Mouse (Mus musculus) macrophage (primary cell): ENCODE data around the gene Rpgrip1l. TPM values are rescaled to one million over a fixed set of nuclear protein-coding genes. Genes with fewer than 3 reads are reported as not detected.

Source experiments
- H3K27ac ChIP-seq: fragments of 350-480 bp; formaldehyde crosslinking; 2 replicates; pipeline ENCODE4 v1.9.0; 2021
- H3K36me3 ChIP-seq: fragments of 350-480 bp; formaldehyde crosslinking; 2 replicates; pipeline ENCODE4 v1.9.0; 2021; ENCODE audit errors: inconsistent target
- H3K4me3 ChIP-seq: fragments of 350-480 bp; formaldehyde crosslinking; 2 replicates; pipeline ENCODE4 v1.9.0; 2021; ENCODE audit errors: inconsistent target
- H3K79me2 ChIP-seq: fragments of 350-480 bp; formaldehyde crosslinking; 2 replicates; pipeline ENCODE4 v1.9.0; 2021; ENCODE audit errors: inconsistent target
- WGBS: methylation state at CpG from one replicate; pipeline ENCODE4 v1.1.7; 2026; ENCODE audit warnings: inconsistent platforms; ENCODE audit not compliant: missing documents; 5-methylcytosine and 5-hydroxymethylcytosine counted together
- polyA plus RNA-seq: library from polyadenylated mRNA; stranded (reverse); fragments of 250-400 nt; gene quantifications from 3 replicates; pipeline ENCODE4 v1.2.4, GENCODE M21; 2018; ENCODE audit warnings: inconsistent platforms
- total RNA-seq, 78 experiments: library from RNA; depleted of rRNA; stranded (reverse); fragments of 250-400 nt; gene quantifications; 1 replicate in 9 of 78; 2 replicates in 24 of 78; 3 replicates in 43 of 78; 4 replicates in 2 of 78; pipeline ENCODE4 v1.2.4; 2018; ENCODE audit warnings: inconsistent platforms in 56 of 78

Rpgrip1l gene
- total RNA-seq (2018; cell fraction: chromatin; rRNA removed), result 10 to 100 TPM in 23 of 26 experiments, 1 to 10 TPM in 3; 3.4 to 34.9 (median 17.1) TPM
- 1 to 10 TPM; 2.0 to 6.8 (median 3.4) TPM for total RNA-seq (2018; cell fraction: cytosol; rRNA removed)
- total RNA-seq (2018; cell fraction: nucleus; rRNA removed), result 10 to 100 TPM in 14 of 26 experiments, 1 to 10 TPM in 12; 2.3 to 22.6 (median 10.5) TPM
- 1.9 to 4.1 TPM (median 2.3 TPM) in 3 replicates for polyA plus RNA-seq

DNA sequence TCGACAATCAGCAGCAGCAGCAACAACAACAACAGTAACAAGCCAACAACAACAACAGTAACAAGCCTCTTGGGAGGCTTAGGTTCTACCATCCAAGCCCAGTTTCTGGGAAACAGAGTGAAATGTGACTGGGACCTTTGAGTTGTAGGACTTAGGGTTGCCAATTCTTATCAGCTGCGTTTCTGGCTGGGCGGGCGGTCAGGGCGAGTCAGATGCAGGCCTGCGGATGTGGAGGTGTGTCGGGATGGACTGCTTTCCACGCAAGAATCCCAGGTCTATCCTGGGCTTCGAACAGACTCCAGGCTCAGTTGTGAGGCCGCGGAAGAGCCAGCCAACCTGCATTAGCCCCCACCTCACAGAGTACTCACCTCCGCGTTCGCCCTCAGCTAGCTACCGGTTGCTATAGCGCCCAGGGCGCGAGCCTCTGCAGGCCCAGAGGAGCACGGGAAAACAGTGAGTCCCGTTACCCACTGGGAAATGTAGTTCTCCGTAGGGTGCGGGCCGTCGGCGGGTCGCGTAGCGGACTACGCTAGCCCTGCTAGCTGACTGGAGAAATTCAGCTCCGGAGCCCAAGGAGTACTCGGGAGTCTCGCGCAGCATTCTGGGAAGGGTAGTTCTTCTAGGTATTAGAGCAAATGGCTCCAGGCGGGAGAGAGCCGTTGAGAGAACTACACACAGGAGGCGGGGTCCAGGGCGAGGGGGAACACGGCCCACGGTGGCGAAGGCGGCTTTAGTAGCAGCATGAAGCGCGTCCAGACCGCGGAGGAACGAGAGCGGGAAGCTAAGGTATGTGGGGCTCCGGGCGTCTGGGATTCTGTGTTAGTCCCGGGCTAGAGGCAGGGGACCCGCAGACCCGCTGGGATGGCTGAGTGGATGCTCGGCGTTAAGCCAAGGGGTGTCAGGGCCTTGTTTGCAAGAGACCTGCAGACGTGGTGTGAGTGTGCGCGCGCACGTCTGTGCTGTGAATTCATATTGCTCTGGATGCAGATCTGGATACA, at the start of gene Rpgrip1l, which contains the start of gene Fto:
Gene Rpgrip1l, minus strand, starts transcription at position 428 of the 998 bp plus-strand sequence.
Gene Fto, plus strand, starts transcription at position 691 of the 998 bp plus-strand sequence.
- H3K27ac ChIP-seq, result peak within 1 kb of the TSS; percentile 73
- H3K79me2 ChIP-seq, result peaks cover 47% of the 10 kb centered on the region
- peak within 1 kb of the TSS; percentile 84 for H3K4me3 ChIP-seq
- WGBS, result under 1% methylated on average over 59 of the region's 59 CpGs
- H3K36me3 ChIP-seq, result no peaks in the 10 kb centered on the region

DNA sequence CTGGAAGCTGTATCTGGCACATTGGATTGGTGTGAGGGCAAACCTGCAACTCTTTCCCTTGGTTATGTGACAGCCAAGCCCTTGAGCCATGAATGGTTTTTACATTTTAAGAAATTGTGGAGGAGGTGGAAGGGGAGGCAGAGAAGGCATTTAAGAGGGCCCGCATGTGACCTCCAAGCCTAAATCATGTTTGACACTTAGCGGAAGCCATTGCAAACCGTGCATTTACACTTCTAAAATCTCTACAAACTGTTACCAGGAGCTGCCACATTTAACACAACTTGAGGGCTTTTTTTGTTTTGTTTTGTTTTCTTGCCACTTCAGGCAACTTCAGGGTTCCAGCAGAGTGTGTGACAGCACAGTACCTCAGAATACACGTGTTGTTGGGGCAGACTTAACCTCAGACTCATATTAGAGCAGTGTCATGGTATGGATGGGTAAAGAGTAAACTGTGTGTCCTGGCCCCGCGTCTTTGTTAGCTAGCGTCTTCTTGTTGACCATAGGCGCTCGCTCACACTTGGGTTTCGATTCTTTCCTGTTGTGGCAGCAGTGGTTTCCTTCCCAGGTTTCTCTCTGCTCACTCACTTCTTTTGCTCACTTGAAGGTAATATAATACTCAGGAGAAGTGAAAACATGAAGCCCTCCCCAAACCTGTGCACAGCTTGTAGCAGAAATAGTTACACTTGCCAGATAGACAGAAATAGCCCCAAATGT, 47.7 kb upstream of the Rpgrip1l start:
- Histone ChIP-seq H3K4me3 (no peak overlapping the region), H3K79me2 (peaks cover 11% of the 10 kb centered on the region; the same call in 1 of the 2 replicates), H3K36me3 (no peaks in the 10 kb centered on the region), H3K27ac (no peak overlapping the region)
- WGBS, result 24% methylated on average over 10 of the region's 10 CpGs

DNA sequence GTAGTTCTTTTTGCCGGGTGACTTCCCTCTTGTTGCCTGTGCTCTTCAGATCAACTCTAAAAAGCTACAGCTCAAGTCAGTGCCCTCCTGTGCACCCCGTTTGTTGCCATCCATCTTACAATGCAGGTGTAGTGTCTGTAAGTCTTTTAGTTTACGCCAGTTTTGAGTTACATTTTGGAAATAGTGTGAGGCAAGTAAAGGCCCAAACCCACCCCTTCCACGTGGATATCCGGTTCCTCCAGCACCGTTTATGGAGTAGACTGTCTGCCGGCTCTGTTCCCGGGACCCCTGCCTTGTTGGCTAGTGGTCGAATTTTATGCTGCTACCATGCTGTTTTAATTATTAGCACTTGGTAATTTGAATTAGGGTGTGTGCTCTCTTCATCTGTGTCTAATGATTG, 46.4 kb upstream of the Rpgrip1l start:
- WGBS, result 87% methylated on average over 9 of the region's 9 CpGs
- Histone ChIP-seq H3K36me3 (no peaks in the 10 kb centered on the region), H3K79me2 (peaks cover 11% of the 10 kb centered on the region; the same call in 1 of the 2 replicates)

DNA sequence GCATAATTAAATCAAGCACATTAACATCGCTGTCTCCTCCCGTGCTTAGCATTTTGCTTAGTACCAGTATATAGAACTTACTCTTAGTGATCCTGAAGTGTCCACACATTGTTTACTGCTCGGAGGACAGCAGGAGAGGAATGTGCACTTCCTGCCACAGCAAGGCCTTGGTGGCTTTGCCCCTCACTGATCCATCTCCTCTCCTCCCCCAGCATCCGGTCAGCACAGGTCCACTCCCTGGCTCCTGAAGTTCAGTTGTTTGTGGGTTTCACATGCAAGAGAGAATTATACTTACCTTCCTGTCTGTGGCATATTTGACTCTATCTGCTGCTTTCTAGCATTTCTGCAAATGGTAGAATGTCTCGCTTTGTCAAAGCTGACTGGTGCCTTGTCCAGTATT, 45.0 kb upstream of the Rpgrip1l start:
- 82% methylated on average over 5 of the region's 5 CpGs for WGBS

More for the DNA sequence above, 46.4 kb upstream of the Rpgrip1l start:
- Histone ChIP-seq H3K27ac (no peak overlapping the region), H3K4me3 (no peak overlapping the region)

DNA sequence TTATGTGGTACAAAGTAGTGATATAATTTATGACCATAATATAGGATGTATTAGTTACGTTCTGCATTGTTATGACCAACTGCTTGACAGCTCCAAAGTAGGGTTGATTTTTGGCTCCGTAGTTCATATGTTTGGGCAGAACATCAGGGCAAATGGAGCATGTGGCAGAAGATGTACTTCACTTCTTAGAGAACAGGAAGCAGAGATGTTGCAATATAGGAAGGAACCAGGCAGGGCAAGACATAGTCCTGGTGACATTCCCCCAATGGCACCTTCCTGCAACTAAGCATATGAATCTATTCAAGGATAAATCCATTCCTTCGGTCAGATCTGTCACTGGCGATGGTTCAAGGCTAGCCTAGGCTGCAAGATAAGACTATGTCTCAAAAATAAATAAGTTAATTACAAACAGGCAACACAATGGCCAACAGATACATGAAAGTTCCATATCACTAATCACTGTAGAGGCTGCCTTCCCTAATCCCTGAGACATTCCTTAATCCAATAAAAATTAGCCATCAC, 44.5 kb upstream of the Rpgrip1l start:
- 49% methylated on average over 4 of the region's 4 CpGs for WGBS
- no peak overlapping the region for H3K27ac ChIP-seq
- H3K4me3 ChIP-seq, result no peak overlapping the region
- peaks cover 11% of the 10 kb centered on the region; the same call in 1 of the 2 replicates for H3K79me2 ChIP-seq
- H3K36me3 ChIP-seq, result no peaks in the 10 kb centered on the region

More for the DNA sequence above, 45.0 kb upstream of the Rpgrip1l start:
- H3K4me3 ChIP-seq, result no peak overlapping the region
- H3K36me3 ChIP-seq, result no peaks in the 10 kb centered on the region
- H3K27ac ChIP-seq, result no peak overlapping the region
- H3K79me2 ChIP-seq, result peaks cover 11% of the 10 kb centered on the region; the same call in 1 of the 2 replicates

DNA sequence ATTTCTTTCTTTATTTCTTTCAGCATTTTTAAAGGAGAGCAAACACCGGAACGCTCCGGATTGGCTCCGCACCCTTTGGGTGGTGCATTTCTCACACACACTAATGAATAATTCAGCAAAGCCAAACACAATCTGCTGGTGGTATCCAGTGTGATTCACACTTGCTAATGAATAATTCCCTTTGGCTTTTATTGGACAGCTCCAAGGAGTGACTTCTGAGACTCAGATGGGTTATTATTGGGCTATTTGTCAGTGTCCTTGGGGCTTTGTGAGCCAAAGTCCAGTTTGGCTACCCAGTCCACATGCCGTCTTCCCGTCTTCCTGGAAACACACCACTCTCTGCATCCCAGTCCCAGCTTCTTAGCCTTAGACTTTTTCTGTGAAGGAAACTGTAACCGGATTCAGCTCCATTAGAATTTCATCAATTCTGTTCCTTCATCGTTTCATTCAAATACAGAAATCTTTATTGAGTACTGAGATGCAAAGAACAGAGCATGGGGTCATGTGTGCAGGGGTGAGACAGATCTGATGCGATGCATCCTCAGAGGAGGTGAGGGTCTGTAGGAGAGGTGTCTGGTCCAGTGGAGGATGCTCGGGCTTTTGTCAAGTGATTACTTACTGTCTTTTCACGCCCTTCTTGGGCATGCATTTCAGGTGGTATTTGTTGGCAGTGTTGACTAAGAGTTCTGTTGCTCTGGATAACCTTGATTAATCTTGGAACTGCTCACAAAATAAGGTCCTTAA, 43.1 kb upstream of the Rpgrip1l start:
- WGBS, result 98% methylated on average over 11 of the region's 11 CpGs
- no peaks in the 10 kb centered on the region for H3K36me3 ChIP-seq
- no peak overlapping the region for H3K27ac ChIP-seq
- peaks cover 11% of the 10 kb centered on the region; the same call in 1 of the 2 replicates for H3K79me2 ChIP-seq
- H3K4me3 ChIP-seq, result no peak overlapping the region

DNA sequence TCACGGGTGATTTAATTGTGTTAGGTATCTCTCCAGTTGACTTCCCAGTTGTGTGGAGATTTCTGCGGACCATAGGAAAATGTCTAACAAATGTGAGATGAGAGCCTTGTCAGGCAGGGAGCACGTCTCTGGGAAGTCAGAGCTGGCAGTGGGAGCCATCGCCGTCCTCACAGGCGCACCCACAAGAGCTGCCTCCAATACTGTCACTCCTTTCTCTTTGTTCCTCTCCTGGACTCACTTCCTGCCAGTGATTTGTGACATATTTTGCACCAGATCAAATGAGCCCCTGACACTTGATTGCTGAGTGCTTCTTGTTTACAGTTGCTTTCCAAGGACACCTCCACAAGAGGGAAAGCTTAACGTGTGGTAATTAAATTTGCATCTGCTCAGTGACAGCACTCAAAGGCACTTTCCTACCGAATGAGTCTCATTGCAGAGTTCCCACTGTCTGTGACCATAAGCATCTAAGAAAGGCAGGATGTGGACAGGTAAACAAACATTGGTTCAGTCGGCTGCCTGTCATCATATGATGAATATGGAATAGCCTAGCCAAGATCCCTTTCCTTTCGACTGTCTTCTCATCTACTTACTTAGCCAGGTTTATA, 42.3 kb upstream of the Rpgrip1l start:
- Histone ChIP-seq H3K27ac (no peak overlapping the region), H3K79me2 (peaks cover 11% of the 10 kb centered on the region; the same call in 1 of the 2 replicates), H3K4me3 (no peak overlapping the region), H3K36me3 (no peaks in the 10 kb centered on the region)
- WGBS, result 90% methylated on average over 10 of the region's 10 CpGs

DNA sequence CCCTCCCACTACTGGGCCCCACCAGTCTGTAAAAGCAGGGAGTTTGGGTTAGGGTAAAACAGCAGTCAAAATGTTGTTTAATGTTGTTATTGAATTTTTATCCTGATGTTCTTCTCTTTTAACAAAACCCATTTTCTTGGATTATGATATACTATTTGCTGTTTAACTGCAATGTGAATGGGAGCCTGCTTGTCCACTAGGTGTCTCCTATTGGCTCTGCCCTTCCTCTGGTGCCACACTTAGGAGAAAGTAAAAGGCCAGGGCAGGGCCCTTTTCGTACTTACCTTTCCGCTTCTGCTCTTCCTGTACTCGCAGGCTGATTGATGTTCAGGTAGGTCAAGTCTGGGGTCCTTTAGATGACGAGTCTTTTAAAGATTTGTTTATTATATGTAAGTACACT, 40.8 kb upstream of the Rpgrip1l start:
- no peaks in the 10 kb centered on the region for H3K36me3 ChIP-seq
- peaks cover 11% of the 10 kb centered on the region; the same call in 1 of the 2 replicates for H3K79me2 ChIP-seq
- H3K4me3 ChIP-seq, result no peak overlapping the region
- H3K27ac ChIP-seq, result no peak overlapping the region
- 91% methylated on average over 4 of the region's 4 CpGs for WGBS

DNA sequence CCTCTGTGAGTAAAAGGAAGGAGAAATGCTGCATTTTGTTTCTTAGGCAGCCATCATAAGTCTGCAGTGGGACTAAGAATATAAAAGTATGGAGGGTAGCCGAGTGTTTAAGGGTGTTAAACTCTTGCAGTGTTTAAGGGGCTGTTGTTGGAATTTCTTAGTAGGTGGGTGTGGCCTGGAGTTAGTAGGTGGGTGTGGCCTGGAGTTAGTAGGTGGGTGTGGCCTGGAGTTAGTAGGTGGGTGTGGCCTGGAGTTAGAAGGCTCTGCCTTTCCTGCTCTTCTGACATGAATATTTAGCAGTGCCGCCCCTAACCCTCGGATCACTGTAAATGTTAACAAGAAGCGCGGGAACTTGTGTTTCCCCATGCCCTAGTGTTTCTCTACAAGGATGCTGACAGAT, 40.0 kb upstream of the Rpgrip1l start:
- WGBS, result 98% methylated on average over 5 of the region's 5 CpGs
- H3K36me3 ChIP-seq, result no peaks in the 10 kb centered on the region
- peaks cover 6% of the 10 kb centered on the region; the same call in 1 of the 2 replicates for H3K79me2 ChIP-seq
- no peak overlapping the region for H3K27ac ChIP-seq
- no peak overlapping the region for H3K4me3 ChIP-seq

DNA sequence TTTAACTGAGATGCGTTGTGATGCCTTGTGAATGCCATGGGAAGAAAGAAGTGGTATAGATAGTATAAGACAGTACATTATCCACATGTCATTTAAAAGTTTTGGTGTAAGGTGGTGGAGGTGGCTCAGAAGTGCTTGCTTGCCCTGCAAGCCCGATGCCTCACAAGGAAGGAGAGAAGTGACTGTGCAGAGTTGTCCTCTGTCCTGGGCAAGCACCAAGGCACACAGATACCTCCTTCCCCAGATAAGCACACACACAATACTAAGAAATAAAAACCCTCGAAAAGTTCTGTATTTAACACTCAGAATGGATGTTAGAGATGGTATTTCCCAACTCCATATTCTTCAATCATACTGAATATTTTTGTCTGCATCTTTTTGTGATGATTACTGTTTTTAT, 39.5 kb upstream of the Rpgrip1l start:
- no peak overlapping the region for H3K4me3 ChIP-seq
- no peaks in the 10 kb centered on the region for H3K36me3 ChIP-seq
- no peak overlapping the region for H3K27ac ChIP-seq
- H3K79me2 ChIP-seq, result peaks cover 5% of the 10 kb centered on the region; the same call in 1 of the 2 replicates
- WGBS, result 83% methylated on average over 2 of the region's 3 CpGs

DNA sequence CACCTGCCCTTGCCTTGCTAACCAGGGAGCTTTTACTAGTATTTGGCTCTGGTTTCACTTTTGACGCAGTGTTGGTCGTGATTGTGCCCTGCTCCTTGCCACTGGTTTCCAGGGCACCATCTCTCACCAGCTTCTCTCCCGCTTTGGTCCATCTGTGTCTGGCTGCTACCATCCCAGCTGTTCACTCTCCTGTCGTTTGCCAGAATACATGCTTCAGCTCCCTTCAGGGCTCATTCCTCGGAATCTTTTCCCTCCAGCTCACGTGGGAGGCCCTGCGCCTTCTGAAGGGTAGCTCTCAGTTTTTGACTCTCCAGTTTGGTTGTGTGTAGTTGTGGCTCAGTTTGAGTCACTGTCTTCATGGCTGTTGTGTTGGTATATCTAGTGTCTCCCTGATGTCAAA, 37.6 kb upstream of the Rpgrip1l start:
- Histone ChIP-seq H3K4me3 (no peak overlapping the region), H3K36me3 (no peaks in the 10 kb centered on the region), H3K27ac (no peak overlapping the region), H3K79me2 (peaks cover 4% of the 10 kb centered on the region; the same call in 1 of the 2 replicates)
- 96% methylated on average over 7 of the region's 7 CpGs for WGBS

DNA sequence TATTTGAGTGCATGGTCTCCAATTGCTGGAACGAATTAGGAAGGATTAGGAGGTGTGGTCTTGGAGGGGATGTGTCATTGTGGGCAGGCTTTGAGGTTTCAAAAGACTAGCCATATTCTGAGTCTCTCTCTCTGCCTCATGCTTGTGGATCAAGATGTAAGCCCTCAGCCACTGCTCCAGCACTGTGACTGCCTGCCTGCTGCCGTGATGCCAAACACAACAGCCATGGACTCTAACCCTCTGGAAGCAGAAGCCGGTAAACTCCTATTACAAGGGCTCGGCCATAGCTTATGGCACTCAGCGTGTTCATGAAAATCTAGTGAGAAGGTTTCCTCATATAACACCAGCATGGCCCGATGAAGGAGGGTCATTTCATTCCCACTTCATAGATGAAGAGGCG, 36.8 kb upstream of the Rpgrip1l start:
- no peak overlapping the region for H3K27ac ChIP-seq
- no peak overlapping the region for H3K4me3 ChIP-seq
- 96% methylated on average over 7 of the region's 7 CpGs for WGBS
- H3K79me2 ChIP-seq, result peaks cover 10% of the 10 kb centered on the region; the same call in 1 of the 2 replicates
- no peaks in the 10 kb centered on the region for H3K36me3 ChIP-seq

DNA sequence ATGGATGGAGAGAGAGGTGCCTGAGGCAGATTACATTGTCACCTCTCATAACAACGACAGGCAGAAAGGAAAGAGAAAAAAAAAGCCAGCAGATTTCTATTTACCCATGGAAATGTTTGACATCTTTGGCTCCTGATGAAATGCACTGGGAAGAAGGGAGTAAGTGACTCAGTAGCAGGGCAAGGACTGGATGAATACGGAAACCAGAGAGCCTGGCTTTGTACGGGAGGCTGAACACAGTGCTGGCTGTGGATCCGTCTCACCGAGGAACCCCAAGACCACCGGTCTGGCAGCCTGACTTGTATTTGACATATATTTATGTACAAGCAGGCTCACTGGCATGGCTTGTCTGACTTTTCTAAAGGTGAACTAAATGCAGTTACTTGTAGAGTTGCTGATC, 34.5 kb upstream of the Rpgrip1l start:
- Histone ChIP-seq H3K27ac (no peak overlapping the region), H3K79me2 (peaks cover 10% of the 10 kb centered on the region; the same call in 1 of the 2 replicates), H3K36me3 (no peaks in the 10 kb centered on the region), H3K4me3 (no peak overlapping the region)
- 89% methylated on average over 6 of the region's 6 CpGs for WGBS
